Mouse (Mus musculus) midbrain, embryonic 13.5 days (tissue): ENCODE results near the gene Nudt7. TPM values are rescaled to one million over a fixed set of nuclear protein-coding genes. Genes with fewer than 3 reads are reported as not detected.

Experiments
- ATAC-seq: fragments of 200-750 bp; cut with Nextera tagmentation; 2 replicates; pipeline ENCODE4 v1.8.0; 2017; ENCODE audit warnings: mild to moderate bottlenecking, moderate TSS enrichment, moderate library complexity
- H3K27ac ChIP-seq: fragments of 300-500 bp; sonication (generic); 2 replicates; pipeline ENCODE4 v1.5.1; 2015; ENCODE audit warnings: inconsistent platforms, mild to moderate bottlenecking, moderate library complexity
- H3K27me3 ChIP-seq: fragments of 300-500 bp; sonication (generic); 2 replicates; pipeline ENCODE4 v1.6.1; 2015; ENCODE audit warnings: mild to moderate bottlenecking, inconsistent platforms
- H3K36me3 ChIP-seq: fragments of 300-500 bp; sonication (generic); 2 replicates; pipeline ENCODE4 v1.6.1; 2015; ENCODE audit warnings: mild to moderate bottlenecking, inconsistent platforms
- H3K4me1 ChIP-seq: fragments of 300-500 bp; sonication (generic); replicated peaks from 2 replicates; pipeline ENCODE4 v1.6.1; 2015; ENCODE audit warnings: inconsistent platforms
- H3K4me2 ChIP-seq: fragments of 300-500 bp; sonication (generic); replicated peaks from 2 replicates; pipeline ENCODE4 v1.6.1; 2015; ENCODE audit warnings: moderate library complexity, mild to moderate bottlenecking, inconsistent platforms
- H3K4me3 ChIP-seq: fragments of 300-500 bp; sonication (generic); replicated peaks from 2 replicates; pipeline ENCODE4 v1.5.1; 2015; ENCODE audit warnings: mild to moderate bottlenecking, inconsistent platforms
- H3K9ac ChIP-seq: fragments of 300-500 bp; sonication (generic); replicated peaks from 2 replicates; pipeline ENCODE4 v1.6.1; 2015; ENCODE audit warnings: mild to moderate bottlenecking, inconsistent platforms
- H3K9me3 ChIP-seq: fragments of 300-500 bp; sonication (generic); 2 replicates; pipeline ENCODE4 v1.6.1; 2016; ENCODE audit warnings: mild to moderate bottlenecking, inconsistent platforms
- WGBS: fragments of 180-500 bp; shearing (Covaris S2); methylation state at CpG from one replicate; pipeline ENCODE4 v1.1.7; 2015; 5-methylcytosine and 5-hydroxymethylcytosine counted together
- polyA plus RNA-seq: library from polyadenylated mRNA; unstranded; fragments of >200 nt; fragmentation: Nextera tagmentation; extraction: Ambion mirVana; gene quantifications from 2 replicates; pipeline ENCODE4 v1.2.1, GENCODE M21; 2015

Gene Nudt7
- 4.8 and 5.7 TPM in 2 replicates for polyA plus RNA-seq

- peak within 1 kb of the TSS; percentile 45 for H3K4me3 ChIP-seq
- no peaks in the 10 kb centered on the region for H3K36me3 ChIP-seq
- WGBS: 4% methylated on average over 23 of the region's 23 CpGs
- peak within 1 kb of the TSS; percentile 51 for H3K9ac ChIP-seq
- ATAC-seq: peak; percentile 77
- H3K4me1 ChIP-seq: peaks cover 12% of the 10 kb centered on the region
- peak within 1 kb of the TSS; percentile 71 for H3K4me2 ChIP-seq
- no peaks in the 10 kb centered on the region for H3K9me3 ChIP-seq
- H3K27me3 ChIP-seq: no peaks in the 10 kb centered on the region
- H3K27ac ChIP-seq: peak within 1 kb of the TSS; percentile 30; the same call in 1 of the 2 replicates
Measured at GRCm38 (mm10) chr8:114133510-114134362, at the start of gene Nudt7. Nudt7 (plus strand) TSS chr8:114133557.

- ATAC-seq: no peak
- H3K27me3 ChIP-seq: no peaks in the 10 kb centered on the region
- no peak overlapping the region for H3K4me3 ChIP-seq
- no peak overlapping the region for H3K4me2 ChIP-seq
- H3K9me3 ChIP-seq: no peaks in the 10 kb centered on the region
- H3K36me3 ChIP-seq: no peaks in the 10 kb centered on the region
- no peak overlapping the region for H3K9ac ChIP-seq
- no peak overlapping the region for H3K27ac ChIP-seq
- no peaks in the 10 kb centered on the region for H3K4me1 ChIP-seq
- WGBS: 95% methylated on average over 4 of the region's 4 CpGs
Measured at GRCm38 (mm10) chr8:114087932-114088331, 45.4 kb upstream of the Nudt7 start.

- Histone ChIP-seq H3K4me3 (no peak overlapping the region), H3K4me2 (no peak overlapping the region), H3K9ac (no peak overlapping the region), H3K27ac (no peak overlapping the region), H3K4me1 (no peaks in the 10 kb centered on the region), H3K36me3 (no peaks in the 10 kb centered on the region), H3K9me3 (no peaks in the 10 kb centered on the region), H3K27me3 (no peaks in the 10 kb centered on the region)
- no peak for ATAC-seq
- 87% methylated on average over 4 of the region's 4 CpGs for WGBS
Measured at GRCm38 (mm10) chr8:114090736-114091135, 42.6 kb upstream of the Nudt7 start.

GRCm38 (mm10) chr8:114093321-114093720, 40.0 kb upstream of the Nudt7 start:
- Histone ChIP-seq H3K27ac (no peak overlapping the region), H3K9me3 (no peaks in the 10 kb centered on the region), H3K4me3 (no peak overlapping the region), H3K4me2 (no peak overlapping the region), H3K4me1 (no peaks in the 10 kb centered on the region), H3K36me3 (no peaks in the 10 kb centered on the region), H3K27me3 (no peaks in the 10 kb centered on the region), H3K9ac (no peak overlapping the region)
- ATAC-seq: no peak
- WGBS: 93% methylated on average over 3 of the region's 3 CpGs

GRCm38 (mm10) chr8:114094526-114094925, 38.8 kb upstream of the Nudt7 start:
- H3K4me1 ChIP-seq: no peaks in the 10 kb centered on the region
- H3K9me3 ChIP-seq: no peaks in the 10 kb centered on the region
- no peaks in the 10 kb centered on the region for H3K36me3 ChIP-seq
- H3K4me3 ChIP-seq: no peak overlapping the region
- H3K27me3 ChIP-seq: no peaks in the 10 kb centered on the region
- no peak overlapping the region for H3K4me2 ChIP-seq
- whole genome bisulfite sequencing: 95% methylated on average over 4 of the region's 4 CpGs
- ATAC-seq: no peak
- no peak overlapping the region for H3K9ac ChIP-seq
- H3K27ac ChIP-seq: no peak overlapping the region

GRCm38 (mm10) chr8:114100561-114101206, 32.7 kb upstream of the Nudt7 start:
- Histone ChIP-seq H3K4me2 (no peak overlapping the region), H3K9me3 (no peaks in the 10 kb centered on the region), H3K4me1 (0 out of 2 replicates have a peak, but pooled peaks cover 2% of the 10 kb centered on the region), H3K4me3 (no peak overlapping the region), H3K36me3 (no peaks in the 10 kb centered on the region), H3K27ac (no peak overlapping the region), H3K27me3 (no peaks in the 10 kb centered on the region), H3K9ac (no peak overlapping the region)
- no peak for ATAC-seq
- 69% methylated on average over 14 of the region's 14 CpGs for WGBS

GRCm38 (mm10) chr8:114103401-114103800, 30.0 kb upstream of the Nudt7 start:
- 87% methylated on average over 7 of the region's 7 CpGs for WGBS
- H3K36me3 ChIP-seq: no peaks in the 10 kb centered on the region
- H3K4me2 ChIP-seq: no peak overlapping the region
- no peak overlapping the region for H3K4me3 ChIP-seq
- H3K4me1 ChIP-seq: 0 out of 2 replicates have a peak, but pooled peaks cover 2% of the 10 kb centered on the region
- no peak overlapping the region for H3K9ac ChIP-seq
- ATAC-seq: no peak
- no peak overlapping the region for H3K27ac ChIP-seq
- H3K9me3 ChIP-seq: no peaks in the 10 kb centered on the region
- H3K27me3 ChIP-seq: no peaks in the 10 kb centered on the region

GRCm38 (mm10) chr8:114105971-114106370, 27.4 kb upstream of the Nudt7 start:
- no peak for ATAC-seq
- no peaks in the 10 kb centered on the region for H3K9me3 ChIP-seq
- 85% methylated on average over 5 of the region's 5 CpGs for WGBS
- no peak overlapping the region for H3K4me2 ChIP-seq
- H3K27me3 ChIP-seq: no peaks in the 10 kb centered on the region
- H3K9ac ChIP-seq: no peak overlapping the region
- no peaks in the 10 kb centered on the region for H3K36me3 ChIP-seq
- no peak overlapping the region for H3K27ac ChIP-seq
- no peak overlapping the region for H3K4me3 ChIP-seq
- peaks cover 18% of the 10 kb centered on the region for H3K4me1 ChIP-seq

- Histone ChIP-seq H3K27me3 (no peaks in the 10 kb centered on the region), H3K9ac (no peak overlapping the region), H3K4me2 (peak overlapping the region; percentile 6; the same call in 1 of the 2 replicates), H3K4me1 (peaks cover 18% of the 10 kb centered on the region), H3K36me3 (no peaks in the 10 kb centered on the region), H3K9me3 (no peaks in the 10 kb centered on the region), H3K27ac (peak overlapping the region; percentile 52), H3K4me3 (no peak overlapping the region)
- peak; percentile 71 for ATAC-seq
- WGBS: 54% methylated on average over 20 of the region's 20 CpGs
Measured at GRCm38 (mm10) chr8:114109365-114110140, 23.8 kb upstream of the Nudt7 start.

- H3K4me1 ChIP-seq: peaks cover 23% of the 10 kb centered on the region
- no peak overlapping the region for H3K4me3 ChIP-seq
- H3K9me3 ChIP-seq: no peaks in the 10 kb centered on the region
- H3K9ac ChIP-seq: no peak overlapping the region
- no peaks in the 10 kb centered on the region for H3K36me3 ChIP-seq
- 13% methylated on average over 1 of the region's 1 CpGs for WGBS
- no peaks in the 10 kb centered on the region for H3K27me3 ChIP-seq
- no peak overlapping the region for H3K4me2 ChIP-seq
- no peak for ATAC-seq
- no peak overlapping the region; the same call in 1 of the 2 replicates for H3K27ac ChIP-seq
Measured at GRCm38 (mm10) chr8:114115076-114115475, 18.3 kb upstream of the Nudt7 start.

- no peak overlapping the region; the same call in 1 of the 2 replicates for H3K4me2 ChIP-seq
- H3K9me3 ChIP-seq: no peaks in the 10 kb centered on the region
- 0% methylated on average over 2 of the region's 2 CpGs for WGBS
- peak; percentile 76 for ATAC-seq
- peak overlapping the region; percentile 63 for H3K27ac ChIP-seq
- no peak overlapping the region for H3K9ac ChIP-seq
- peaks cover 20% of the 10 kb centered on the region for H3K4me1 ChIP-seq
- no peak overlapping the region for H3K4me3 ChIP-seq
- H3K36me3 ChIP-seq: no peaks in the 10 kb centered on the region
- no peaks in the 10 kb centered on the region for H3K27me3 ChIP-seq
Measured at GRCm38 (mm10) chr8:114116049-114116448, 17.3 kb upstream of the Nudt7 start.

- H3K9ac ChIP-seq: no peak overlapping the region
- ATAC-seq: no peak
Measured at GRCm38 (mm10) chr8:114117439-114117838, 15.9 kb upstream of the Nudt7 start.

More at GRCm38 (mm10) chr8:114117439-114117838, 15.9 kb upstream of the Nudt7 start:
- no peaks in the 10 kb centered on the region for H3K27me3 ChIP-seq
- H3K4me3 ChIP-seq: no peak overlapping the region
- no peaks in the 10 kb centered on the region for H3K9me3 ChIP-seq
- no peak overlapping the region for H3K4me2 ChIP-seq
- H3K27ac ChIP-seq: no peak overlapping the region
- H3K4me1 ChIP-seq: peaks cover 20% of the 10 kb centered on the region
- H3K36me3 ChIP-seq: no peaks in the 10 kb centered on the region
